Mouse (Mus musculus): Measurements from ENCODE around the gene Gm13696.
"Not testable (repeated sequence)": the region's sequence is repeated elsewhere in the genome, so short reads cannot be mapped to it uniquely, and the experiment has no call there.

Gene Gm13696

DNA sequence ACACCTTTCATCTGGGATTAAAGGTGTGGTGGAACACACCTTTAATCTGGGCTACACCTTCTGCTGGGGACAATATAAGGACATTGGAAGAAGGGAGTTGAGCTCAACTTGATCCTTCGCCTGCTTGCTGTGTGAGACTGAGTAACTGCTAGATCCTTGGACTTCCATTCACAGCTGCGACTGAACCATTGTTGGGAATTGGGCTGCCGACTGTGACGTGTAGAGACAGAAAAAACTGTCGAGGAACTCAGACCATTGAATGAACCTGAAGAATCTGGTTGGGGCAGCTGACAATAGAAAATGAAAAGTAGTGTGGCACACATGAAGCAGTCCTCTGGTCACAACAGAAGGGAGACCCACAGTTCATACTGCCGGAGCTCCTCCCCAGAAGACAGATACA is at the start of gene Gm13696:
Gene Gm13696, plus strand, starts transcription at position 301 of the 400 bp plus-strand sequence.
- POLR2A ChIA-PET, CTCF ChIA-PET: not testable (repeated sequence)

GRCm38 (mm10) chr2:83929478-83930088 is 43.3 kb upstream of the Gm13696 start:
- ChIA-PET POLR2A (interaction anchor here in 1 of 4 experiments (0.6 kb wide), 1 partner anchor 172 kb away, joined by 3 read pairs; no protein-coding TSS in a partner anchor), CTCF (no interaction called here)

DNA sequence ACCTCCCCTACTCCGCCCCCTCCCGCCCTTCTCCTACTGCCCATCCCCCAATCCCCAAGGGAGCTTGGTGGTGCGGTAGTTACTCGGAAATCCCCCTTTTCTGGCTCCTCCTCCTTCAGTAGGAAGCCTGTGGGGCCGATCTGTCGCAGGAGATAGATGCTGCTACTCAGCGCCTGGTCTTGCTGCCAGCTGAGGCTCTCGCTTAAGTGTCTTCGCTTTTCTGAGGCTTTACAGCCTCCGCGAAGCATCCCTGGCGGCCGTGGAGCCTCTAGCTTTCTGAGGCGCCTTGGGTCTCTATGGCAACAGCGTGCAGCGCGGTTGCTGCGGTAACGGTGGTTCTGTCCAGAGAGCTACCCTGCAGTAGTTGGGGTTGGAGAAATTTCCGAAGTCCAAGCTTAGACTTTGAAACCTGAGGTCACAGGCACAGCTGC is 32.0 kb upstream of the Gm13696 start, which contains the start of gene Zswim2:
Gene Zswim2, minus strand, starts transcription at position 298 of the 431 bp plus-strand sequence.
- ChIA-PET POLR2A (interaction anchor here in 1 of 4 experiments (1.4 kb wide), 1 partner anchor 297 kb away, joined by 3 read pairs; the partner anchor contains the start of gene Zc3h15), CTCF (no interaction called here)

GRCm38 (mm10) chr2:83941378-83941777 is 31.5 kb upstream of the Gm13696 start:
- POLR2A ChIA-PET = interaction anchor here in 1 of 4 experiments (1.4 kb wide), 1 partner anchor 297 kb away, joined by 3 read pairs; the partner anchor contains the start of gene Zc3h15
- CTCF ChIA-PET = interaction anchor here in 1 of 4 experiments (0.7 kb wide), 1 partner anchor 456 kb away, joined by 8 read pairs; no protein-coding TSS in a partner anchor

DNA sequence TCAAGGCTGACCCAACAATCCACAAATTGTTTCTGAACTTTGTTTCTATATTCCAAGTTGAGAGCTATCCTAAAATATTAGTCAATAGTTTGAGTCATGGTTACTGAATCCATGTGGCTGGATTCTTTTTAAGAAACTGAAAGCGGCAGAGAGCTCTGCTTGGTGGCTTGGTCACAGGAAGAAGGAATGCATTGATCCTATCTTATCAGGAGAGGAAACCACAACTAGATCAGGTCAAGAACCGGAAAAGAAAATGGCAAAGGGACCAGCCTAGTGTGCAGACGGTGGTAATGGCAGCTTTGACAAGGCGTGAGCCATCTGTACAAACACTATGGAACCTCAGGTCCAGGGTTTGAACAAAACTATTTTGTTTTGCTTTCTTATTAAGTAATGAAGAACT is 31.1 kb upstream of the Gm13696 start:
- POLR2A ChIA-PET = interaction anchor here in 1 of 4 experiments (1.4 kb wide), 1 partner anchor 298 kb away, joined by 3 read pairs; the partner anchor contains the start of gene Zc3h15
- CTCF ChIA-PET = interaction anchor here in 1 of 4 experiments (0.7 kb wide), 1 partner anchor 456 kb away, joined by 8 read pairs; no protein-coding TSS in a partner anchor

- POLR2A ChIA-PET, CTCF ChIA-PET: not testable (repeated sequence)
Observed at GRCm38 (mm10) chr2:83955393-83955792, 17.5 kb upstream of the Gm13696 start, which contains the start of gene Gm13698. Gene Gm13698 (plus strand): TSS chr2:83955693.

- POLR2A ChIA-PET, CTCF ChIA-PET: not testable (repeated sequence)
Observed at GRCm38 (mm10) chr2:83961203-83961602, 11.7 kb upstream of the Gm13696 start, which contains the start of gene Gm13693. Gene Gm13693 (plus strand): TSS chr2:83961503.

DNA sequence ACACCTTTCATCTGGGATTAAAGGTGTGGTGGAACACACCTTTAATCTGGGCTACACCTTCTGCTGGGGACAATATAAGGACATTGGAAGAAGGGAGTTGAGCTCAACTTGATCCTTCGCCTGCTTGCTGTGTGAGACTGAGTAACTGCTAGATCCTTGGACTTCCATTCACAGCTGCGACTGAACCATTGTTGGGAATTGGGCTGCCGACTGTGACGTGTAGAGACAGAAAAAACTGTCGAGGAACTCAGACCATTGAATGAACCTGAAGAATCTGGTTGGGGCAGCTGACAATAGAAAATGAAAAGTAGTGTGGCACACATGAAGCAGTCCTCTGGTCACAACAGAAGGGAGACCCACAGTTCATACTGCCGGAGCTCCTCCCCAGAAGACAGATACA is 5.9 kb upstream of the Gm13696 start, which contains the start of gene Gm13695:
Gene Gm13695, plus strand, starts transcription at position 301 of the 400 bp plus-strand sequence.
- POLR2A ChIA-PET, CTCF ChIA-PET: not testable (repeated sequence)

DNA sequence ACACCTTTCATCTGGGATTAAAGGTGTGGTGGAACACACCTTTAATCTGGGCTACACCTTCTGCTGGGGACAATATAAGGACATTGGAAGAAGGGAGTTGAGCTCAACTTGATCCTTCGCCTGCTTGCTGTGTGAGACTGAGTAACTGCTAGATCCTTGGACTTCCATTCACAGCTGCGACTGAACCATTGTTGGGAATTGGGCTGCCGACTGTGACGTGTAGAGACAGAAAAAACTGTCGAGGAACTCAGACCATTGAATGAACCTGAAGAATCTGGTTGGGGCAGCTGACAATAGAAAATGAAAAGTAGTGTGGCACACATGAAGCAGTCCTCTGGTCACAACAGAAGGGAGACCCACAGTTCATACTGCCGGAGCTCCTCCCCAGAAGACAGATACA is 5.7 kb downstream of the Gm13696 start, which contains the start of gene Gm13694:
Gene Gm13694, plus strand, starts transcription at position 301 of the 400 bp plus-strand sequence.
- CTCF ChIA-PET, POLR2A ChIA-PET: not testable (repeated sequence)

DNA sequence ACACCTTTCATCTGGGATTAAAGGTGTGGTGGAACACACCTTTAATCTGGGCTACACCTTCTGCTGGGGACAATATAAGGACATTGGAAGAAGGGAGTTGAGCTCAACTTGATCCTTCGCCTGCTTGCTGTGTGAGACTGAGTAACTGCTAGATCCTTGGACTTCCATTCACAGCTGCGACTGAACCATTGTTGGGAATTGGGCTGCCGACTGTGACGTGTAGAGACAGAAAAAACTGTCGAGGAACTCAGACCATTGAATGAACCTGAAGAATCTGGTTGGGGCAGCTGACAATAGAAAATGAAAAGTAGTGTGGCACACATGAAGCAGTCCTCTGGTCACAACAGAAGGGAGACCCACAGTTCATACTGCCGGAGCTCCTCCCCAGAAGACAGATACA is 11.5 kb downstream of the Gm13696 start, which contains the start of gene Gm13697:
Gene Gm13697, plus strand, starts transcription at position 301 of the 400 bp plus-strand sequence.
- POLR2A ChIA-PET = not testable (repeated sequence)

DNA sequence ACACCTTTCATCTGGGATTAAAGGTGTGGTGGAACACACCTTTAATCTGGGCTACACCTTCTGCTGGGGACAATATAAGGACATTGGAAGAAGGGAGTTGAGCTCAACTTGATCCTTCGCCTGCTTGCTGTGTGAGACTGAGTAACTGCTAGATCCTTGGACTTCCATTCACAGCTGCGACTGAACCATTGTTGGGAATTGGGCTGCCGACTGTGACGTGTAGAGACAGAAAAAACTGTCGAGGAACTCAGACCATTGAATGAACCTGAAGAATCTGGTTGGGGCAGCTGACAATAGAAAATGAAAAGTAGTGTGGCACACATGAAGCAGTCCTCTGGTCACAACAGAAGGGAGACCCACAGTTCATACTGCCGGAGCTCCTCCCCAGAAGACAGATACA is 17.3 kb downstream of the Gm13696 start, which contains the start of gene Gm13691:
Gene Gm13691, plus strand, starts transcription at position 301 of the 400 bp plus-strand sequence.
- POLR2A ChIA-PET, CTCF ChIA-PET: not testable (repeated sequence)

More for the DNA sequence above, 11.5 kb downstream of the Gm13696 start, which contains the start of gene Gm13697:
- CTCF ChIA-PET = not testable (repeated sequence)

- CTCF ChIA-PET = interaction anchor here in 1 of 4 experiments (0.6 kb wide), 1 partner anchor 829 kb away, joined by 7 read pairs; no protein-coding TSS in a partner anchor
- POLR2A ChIA-PET = not testable (repeated sequence)
Observed at GRCm38 (mm10) chr2:83993639-83994255, 20.8 kb downstream of the Gm13696 start.

DNA sequence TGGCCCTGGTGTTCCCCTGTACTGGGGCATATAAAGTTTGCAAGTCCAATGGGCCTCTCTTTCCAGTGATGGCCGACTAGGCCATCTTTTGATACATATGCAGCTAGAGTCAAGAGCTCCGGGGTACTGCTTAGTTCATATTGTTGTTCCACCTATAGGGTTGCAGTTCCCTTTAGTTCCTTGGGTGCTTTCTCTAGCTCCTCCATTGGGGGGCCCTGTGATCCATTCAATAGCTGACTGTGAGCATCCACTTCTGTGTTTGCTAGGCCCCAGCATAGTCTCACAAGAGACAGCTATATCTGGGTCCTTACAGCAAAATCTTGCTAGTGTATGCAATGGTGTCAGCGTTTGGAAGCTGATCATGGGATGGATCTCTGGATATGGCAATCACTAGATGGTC is 21.6 kb downstream of the Gm13696 start:
- POLR2A ChIA-PET = interaction anchor here in 1 of 4 experiments (0.6 kb wide), 1 partner anchor 634 kb away, joined by 7 read pairs; no protein-coding TSS in a partner anchor

GRCm38 (mm10) chr2:84008913-84009312 is 36.0 kb downstream of the Gm13696 start:
- CTCF ChIA-PET = no interaction called here
- POLR2A ChIA-PET = no interaction called here

More for the DNA sequence above, 21.6 kb downstream of the Gm13696 start:
- CTCF ChIA-PET = interaction anchor here in 2 of 4 experiments (0.6 kb wide), 2 partner anchors 324 to 829 kb away, joined by 3 to 7 read pairs; no protein-coding TSS in a partner anchor

GRCm38 (mm10) chr2:84009818-84010217 is 36.9 kb downstream of the Gm13696 start:
- ChIA-PET CTCF (no interaction called here), POLR2A (no interaction called here)

DNA sequence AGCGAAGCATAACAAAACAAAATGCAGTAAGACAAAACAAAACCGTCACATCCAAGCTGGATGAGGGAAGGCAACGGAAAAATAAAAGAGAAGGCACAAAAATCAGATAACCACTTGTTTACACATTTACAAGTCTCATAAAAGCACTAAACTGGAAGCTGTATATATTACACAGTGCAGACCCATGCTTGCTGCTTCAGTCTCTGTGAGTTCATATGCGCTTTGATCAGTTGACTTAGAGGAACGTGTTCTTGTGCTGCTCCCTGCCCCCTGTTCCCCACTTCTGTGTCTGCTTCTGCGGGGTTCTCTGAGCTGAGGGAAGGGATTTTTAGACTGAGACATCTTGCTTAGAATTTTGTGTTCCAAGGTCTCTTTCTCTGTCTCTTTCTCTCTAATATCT is 41.6 kb downstream of the Gm13696 start:
- ChIA-PET POLR2A (no interaction called here), CTCF (no interaction called here)

- CTCF ChIA-PET, POLR2A ChIA-PET: not testable (repeated sequence)
Observed at GRCm38 (mm10) chr2:84016291-84016690, 43.4 kb downstream of the Gm13696 start.

DNA sequence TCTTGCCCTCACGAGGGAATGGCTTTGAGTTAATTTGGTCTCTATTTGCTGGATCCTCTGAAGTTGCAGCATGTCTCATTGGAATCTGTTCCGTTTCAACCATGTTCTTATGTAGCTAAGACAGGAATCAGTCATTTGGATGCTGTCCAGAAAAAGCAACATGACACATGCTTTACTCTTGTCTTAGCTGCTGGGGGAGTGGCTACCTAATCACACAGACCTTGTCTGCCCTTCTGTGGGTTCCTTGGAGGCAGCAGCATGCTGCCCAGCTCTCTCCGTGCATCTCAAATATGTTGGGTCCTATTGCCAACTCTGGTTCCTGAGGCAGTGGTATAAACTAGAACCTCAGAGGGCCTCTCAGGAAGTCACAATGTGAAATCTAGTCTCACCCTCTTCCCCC is 45.4 kb downstream of the Gm13696 start:
- CTCF ChIA-PET = interaction anchor here in 1 of 4 experiments (0.9 kb wide), 1 partner anchor 203 kb away, joined by 3 read pairs; no protein-coding TSS in a partner anchor
- POLR2A ChIA-PET = no interaction called here

GRCm38 (mm10) chr2:84019519-84020305 is 46.8 kb downstream of the Gm13696 start:
- ChIA-PET CTCF (no interaction called here), POLR2A (no interaction called here)

Data from embryonic stem cell, embryonic (primary cell).